Mouse (Mus musculus): ENCODE measurements around the gene Phlpp1.

DNA sequence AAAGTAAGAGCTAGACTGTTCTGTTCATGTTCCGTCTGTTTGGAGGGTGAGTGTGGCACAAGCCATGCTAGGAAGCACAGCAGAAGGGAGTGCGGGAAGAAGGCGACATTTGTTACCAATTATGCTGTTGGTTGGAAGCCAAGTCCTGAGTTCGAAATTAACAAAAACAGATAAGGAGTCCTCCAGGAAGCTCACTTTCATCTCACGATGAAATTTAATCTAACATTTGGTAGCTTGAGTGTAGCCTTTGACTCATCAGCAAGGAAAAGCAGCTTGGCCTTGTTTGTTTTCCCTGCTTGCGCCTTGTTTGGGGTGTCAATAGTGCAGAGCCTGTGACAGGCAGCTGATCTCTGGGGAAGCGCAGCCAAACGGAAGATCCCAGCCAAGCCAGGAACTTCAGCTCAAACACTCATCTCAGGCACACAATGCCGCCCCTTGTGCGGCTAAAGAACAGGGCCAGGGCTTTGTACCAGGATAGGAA is 16.4 kb upstream of the Phlpp1 start:
- no peak for TF ChIP-seq CTCF (IDR thresholded peaks at IDR 0.05; ENCODE audit: low read depth)
- no peak for TF ChIP-seq EP300 (optimal IDR thresholded peaks at IDR 0.05)
